Mouse (Mus musculus): ENCODE measurements at regions not wholly inside any gene's neighbourhood (a gene's known extent, or its start where the extent isn't known, plus 50 kb on each side); places are given as distances from the start of the nearest gene placed in this dataset.

- intact Hi-C loops (cut with DNase I), result no loop called here
These were observed 87.0 kb downstream of the Cog6 start for GRCm38 (mm10) chr3:52929827-52930605.

GRCm38 (mm10) chr3:52927361-52927841, 89.6 kb downstream of the Cog6 start:
- no peak for DNase-seq (ENCODE audit: low spot score in 2 of 2)
- intact Hi-C loops (cut with DNase I), result no loop called here

More at GRCm38 (mm10) chr3:52929827-52930605, 87.0 kb downstream of the Cog6 start:
- DNase-seq (ENCODE audit: low spot score in 2 of 2), result no peak

DNA sequence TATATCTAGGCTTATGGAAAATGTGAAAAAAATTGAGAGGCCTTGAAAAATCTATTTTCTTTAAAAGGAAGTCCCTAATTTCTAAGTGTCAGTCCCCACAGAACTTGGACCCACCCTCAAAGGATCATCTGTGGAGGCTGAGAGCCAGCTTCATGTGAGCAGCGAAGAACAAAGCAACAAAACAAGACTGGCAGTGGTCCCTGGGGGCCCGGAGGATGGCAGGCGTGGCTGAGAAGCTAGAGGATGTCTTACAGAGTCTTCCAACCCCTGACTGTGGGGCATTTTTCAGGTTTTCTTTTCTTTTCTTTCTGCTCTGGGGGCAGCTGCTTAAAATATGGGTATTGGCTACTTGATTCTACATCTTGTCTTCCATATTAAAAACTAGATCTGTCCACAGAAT, 90.5 kb downstream of the Cog6 start:
- intact Hi-C loops (cut with DNase I), result no loop called here

DNA sequence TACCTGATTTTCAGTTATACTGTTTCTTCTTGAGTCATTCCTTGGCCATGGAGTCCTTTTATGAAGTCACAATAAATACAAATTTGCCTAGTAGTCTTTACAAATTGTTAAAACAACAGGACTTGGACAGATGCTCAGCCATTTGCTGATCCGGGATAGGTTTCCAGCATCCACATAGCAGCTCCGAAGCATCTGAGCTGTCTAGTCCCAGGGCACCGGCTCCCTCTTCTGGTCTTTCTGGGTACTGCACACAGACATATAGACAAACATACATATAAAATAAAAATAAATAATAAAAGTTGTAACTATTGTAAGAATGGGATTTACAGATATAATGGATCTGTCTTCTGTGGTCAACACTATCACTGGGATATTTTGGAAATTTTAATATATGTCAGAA, 91.8 kb downstream of the Cog6 start:
- no peak for DNase-seq (ENCODE audit: low spot score in 2 of 2)
- intact Hi-C loops (cut with DNase I), result no loop called here

More for the DNA sequence above, 90.5 kb downstream of the Cog6 start:
- no peak for DNase-seq (ENCODE audit: low spot score in 2 of 2)

DNA sequence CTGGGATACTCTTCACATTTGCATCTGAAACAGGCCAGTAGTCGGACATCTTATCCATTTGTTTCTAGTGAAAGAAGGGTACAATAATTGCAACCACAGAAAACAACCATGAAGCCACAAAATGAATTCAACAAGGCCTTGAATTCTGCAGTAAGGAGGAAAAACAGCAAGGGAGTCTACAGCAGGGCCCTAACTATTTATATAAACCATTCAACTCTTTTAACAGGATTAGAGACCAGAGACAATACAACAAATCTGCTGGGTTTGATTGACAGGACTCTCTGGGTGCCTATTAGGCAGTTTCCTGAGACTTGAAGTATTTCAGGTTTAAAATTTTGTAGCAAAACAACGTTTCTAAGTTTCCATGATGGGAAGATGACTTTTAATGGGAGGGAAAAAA, 92.4 kb downstream of the Cog6 start:
- no peak for DNase-seq (ENCODE audit: low spot score in 2 of 2)
- intact Hi-C loops (cut with DNase I), result no loop called here

DNA sequence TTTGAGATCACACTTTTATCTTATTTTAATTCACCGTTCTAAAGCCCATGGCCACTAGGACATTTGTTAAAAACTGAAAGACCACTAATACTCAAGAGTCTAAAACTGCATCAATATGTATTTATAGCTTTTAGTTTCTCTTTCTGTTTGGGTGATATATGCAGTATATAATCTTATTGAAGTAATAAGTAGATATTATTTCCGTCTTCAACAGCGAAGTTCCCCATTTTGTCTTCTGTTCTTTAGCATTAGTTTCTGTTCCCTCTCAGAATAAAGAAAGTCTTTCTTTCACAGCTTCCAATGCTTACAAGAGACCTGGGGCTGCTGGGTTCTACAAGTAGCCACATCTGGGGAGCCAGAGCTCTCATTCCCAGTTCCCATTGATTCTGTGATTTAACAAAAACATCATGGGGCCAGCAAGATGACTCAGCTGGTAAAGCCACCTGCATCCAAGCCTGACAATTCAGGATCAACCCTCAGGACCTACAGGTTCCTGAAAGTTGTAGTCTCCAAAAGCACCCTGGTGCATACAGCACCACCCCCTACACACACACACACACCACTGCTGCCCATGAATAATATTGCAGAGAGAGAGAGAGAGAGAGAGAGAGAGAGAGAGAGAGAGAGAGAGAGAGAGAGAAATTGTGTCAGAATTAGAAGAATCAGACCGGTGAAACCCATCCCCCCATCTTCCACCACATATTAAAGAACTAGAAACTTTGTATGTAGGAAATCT, 93.0 kb downstream of the Cog6 start:
- intact Hi-C loops (cut with DNase I), result no loop called here
- no peak for DNase-seq (ENCODE audit: low spot score in 2 of 2)

DNA sequence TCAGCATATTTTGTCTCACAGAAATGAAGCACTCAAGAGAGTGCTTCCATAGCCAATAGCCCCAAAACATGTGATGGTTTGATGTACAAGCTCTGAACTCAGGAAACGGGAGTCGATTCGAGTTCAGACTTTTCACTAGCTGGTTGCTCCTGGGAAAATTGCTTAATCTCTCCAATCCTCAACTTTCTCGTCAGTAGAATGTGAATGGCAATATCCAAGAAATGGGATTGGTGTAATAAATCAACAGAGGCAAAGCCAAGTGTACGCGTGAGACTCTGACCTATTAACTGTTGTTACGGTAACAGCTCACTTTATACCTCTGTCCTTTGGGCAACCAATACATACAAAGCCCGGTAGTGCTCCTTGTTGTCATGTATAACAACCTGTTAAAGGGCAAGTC, 94.6 kb downstream of the Cog6 start:
- DNase-seq (ENCODE audit: low spot score in 2 of 2), result no peak
- intact Hi-C loops (cut with DNase I), result no loop called here

GRCm38 (mm10) chr3:52906823-52907564, 110.0 kb downstream of the Cog6 start:
- intact Hi-C loops (cut with DNase I), result no loop called here
- DNase-seq (ENCODE audit: low spot score in 2 of 2), result peak in 1 of 2 experiments; percentile 8

DNA sequence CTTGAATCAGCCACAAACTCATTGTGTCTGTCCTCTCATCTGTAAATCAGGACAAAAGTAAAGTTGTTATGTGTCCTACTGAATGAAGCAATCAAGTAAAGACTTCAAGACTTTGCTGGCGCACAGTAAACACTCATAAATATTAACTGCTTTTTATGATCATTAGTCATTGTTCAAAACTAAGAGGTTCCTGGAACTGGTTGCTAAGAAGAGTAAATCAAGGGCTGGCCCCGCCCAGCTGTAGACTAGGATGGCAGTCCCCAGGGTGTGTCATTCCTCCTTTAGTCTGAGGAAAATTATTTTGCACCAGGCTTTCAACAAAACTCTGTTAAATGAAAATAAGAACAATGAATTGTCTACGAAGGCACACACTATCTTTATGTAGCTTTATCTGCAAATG, 113.0 kb downstream of the Cog6 start:
- no peak for DNase-seq (ENCODE audit: low spot score in 2 of 2)
- intact Hi-C loops (cut with DNase I), result no loop called here

DNA sequence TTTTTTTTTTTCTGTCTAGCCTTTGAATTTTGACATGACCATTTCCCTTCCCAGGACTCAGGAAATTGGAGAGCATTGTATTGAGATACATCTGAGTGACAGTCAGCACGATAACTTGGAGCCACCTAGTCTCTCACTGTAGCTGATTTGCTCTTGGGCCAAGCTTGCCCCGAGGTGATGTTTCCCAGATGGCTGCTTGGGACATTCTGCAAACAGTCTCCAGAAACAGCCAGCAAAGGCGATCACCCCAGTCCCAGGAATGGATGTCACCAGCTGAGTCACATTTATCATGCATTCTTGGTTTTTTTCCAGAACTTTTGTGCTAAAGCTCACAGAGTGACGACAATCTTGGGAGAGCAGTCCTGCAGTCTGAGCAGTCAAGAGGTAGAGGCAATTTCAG, 119.4 kb downstream of the Cog6 start:
- DNase-seq (ENCODE audit: low spot score in 2 of 2), result no peak
- intact Hi-C loops (cut with DNase I), result no loop called here

GRCm38 (mm10) chr3:52896462-52896861, 120.6 kb downstream of the Cog6 start:
- intact Hi-C loops (cut with DNase I), result no loop called here
- no peak for DNase-seq (ENCODE audit: low spot score in 2 of 2)

GRCm38 (mm10) chr3:52895751-52896150, 121.3 kb downstream of the Cog6 start:
- intact Hi-C loops (cut with DNase I), result no loop called here
- DNase-seq (ENCODE audit: low spot score in 2 of 2), result no peak

DNA sequence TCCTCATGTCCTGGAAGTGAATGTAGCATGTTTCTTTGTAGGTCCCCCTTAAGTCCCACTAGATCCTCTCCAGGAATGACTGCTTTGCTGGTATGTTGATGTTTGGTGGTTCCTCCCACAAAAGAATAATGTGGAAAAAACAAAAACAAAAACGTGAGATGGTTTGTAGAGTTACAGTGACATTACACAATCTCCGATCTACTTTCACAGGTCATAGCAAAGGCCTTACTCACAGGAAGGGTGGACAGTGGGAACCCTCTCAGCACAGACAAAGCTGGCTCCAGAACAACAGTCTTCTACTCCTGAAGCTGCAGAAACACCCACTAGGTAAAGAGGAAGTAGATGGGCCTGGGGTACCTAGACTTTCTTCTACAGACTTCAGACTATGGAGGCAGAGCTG, 122.2 kb downstream of the Cog6 start:
- no peak for DNase-seq (ENCODE audit: low spot score in 2 of 2)
- intact Hi-C loops (cut with DNase I), result no loop called here

- DNase-seq (ENCODE audit: low spot score in 2 of 2), result no peak
- intact Hi-C loops (cut with DNase I), result no loop called here
These were observed 127.8 kb downstream of the Cog6 start for GRCm38 (mm10) chr3:52889156-52889715.

DNA sequence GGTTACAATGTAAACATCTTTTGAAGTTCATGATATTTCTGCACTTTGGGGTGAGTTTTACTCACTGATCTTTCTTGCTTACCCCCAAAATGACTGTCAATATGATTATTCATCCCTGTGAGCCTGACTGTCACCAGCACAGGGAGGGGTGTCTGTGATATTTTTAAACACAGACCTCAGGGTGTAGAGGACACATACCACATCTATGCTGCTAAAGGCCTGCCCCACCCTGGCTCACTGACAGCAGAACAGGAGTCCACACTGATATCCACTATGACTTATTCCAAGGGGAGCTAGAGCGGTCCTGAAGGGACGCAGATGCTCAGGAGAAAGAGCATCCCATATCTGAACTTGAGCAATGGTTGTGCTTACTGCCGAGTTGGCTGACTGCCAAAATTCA, 135.1 kb downstream of the Cog6 start:
- DNase-seq (ENCODE audit: low spot score in 2 of 2), result no peak
- intact Hi-C loops (cut with DNase I), result no loop called here

- DNase-seq (ENCODE audit: low spot score in 2 of 2), result no peak
- intact Hi-C loops (cut with DNase I), result no loop called here
These were observed 135.9 kb downstream of the Cog6 start for GRCm38 (mm10) chr3:52881139-52881538.

DNA sequence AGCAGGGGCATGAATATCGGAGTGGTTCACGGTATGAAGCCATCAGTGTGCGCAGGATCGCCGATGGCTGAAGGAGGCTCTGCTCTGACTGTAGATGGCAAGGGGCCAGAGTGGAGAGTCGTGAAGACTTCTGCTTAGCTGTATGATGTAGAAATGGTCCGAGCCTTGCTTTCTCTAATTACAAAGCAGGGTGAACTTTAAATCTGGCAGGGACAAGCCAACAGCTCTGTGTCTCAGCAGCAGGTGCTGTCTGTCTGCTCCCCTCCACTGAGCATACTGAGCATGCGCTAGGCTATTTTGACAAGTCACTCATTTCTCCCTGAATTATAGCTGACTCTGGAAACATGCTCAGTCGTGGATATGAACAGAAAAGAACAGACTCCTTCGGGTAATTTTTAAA, 137.3 kb downstream of the Cog6 start:
- intact Hi-C loops (cut with DNase I), result no loop called here
- DNase-seq (ENCODE audit: low spot score in 2 of 2), result no peak

- DNase-seq (ENCODE audit: low spot score in 2 of 2), result no peak
- intact Hi-C loops (cut with DNase I), result no loop called here
These were observed 138.7 kb downstream of the Cog6 start for GRCm38 (mm10) chr3:52878334-52878733.

DNA sequence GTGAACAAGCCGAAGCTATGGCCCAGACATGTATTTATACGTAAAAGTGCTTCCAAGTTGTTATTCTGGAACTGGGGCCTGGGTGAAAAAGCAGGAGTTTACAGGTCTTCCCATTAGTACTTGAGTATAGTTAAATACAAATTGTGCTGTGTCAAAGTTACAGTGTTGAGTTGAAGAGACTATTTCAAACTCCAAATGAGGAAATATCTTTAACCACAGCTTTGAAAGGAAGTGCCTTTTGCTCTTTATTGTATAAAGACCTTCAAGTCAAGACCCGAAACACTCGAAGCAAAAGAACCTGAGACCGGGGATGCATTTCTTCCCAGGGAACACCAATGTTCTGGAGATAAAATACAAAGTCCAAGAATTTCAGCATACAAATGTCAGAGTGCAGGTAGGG, 144.8 kb downstream of the Cog6 start:
- intact Hi-C loops (cut with DNase I), result no loop called here
- no peak for DNase-seq (ENCODE audit: low spot score in 2 of 2)
